Mouse (Mus musculus): ENCODE measurements around the gene Mef2b. TPM values are rescaled to one million over a fixed set of nuclear protein-coding genes. Genes with fewer than 3 reads are reported as not detected.
A peak's percentile ranks its signal among the peaks of the same experiment; 100 is the strongest.

The Mef2b gene
- total and polyA plus RNA-seq, 3 experiments: 60.1 to 232 (median 168) TPM

DNA sequence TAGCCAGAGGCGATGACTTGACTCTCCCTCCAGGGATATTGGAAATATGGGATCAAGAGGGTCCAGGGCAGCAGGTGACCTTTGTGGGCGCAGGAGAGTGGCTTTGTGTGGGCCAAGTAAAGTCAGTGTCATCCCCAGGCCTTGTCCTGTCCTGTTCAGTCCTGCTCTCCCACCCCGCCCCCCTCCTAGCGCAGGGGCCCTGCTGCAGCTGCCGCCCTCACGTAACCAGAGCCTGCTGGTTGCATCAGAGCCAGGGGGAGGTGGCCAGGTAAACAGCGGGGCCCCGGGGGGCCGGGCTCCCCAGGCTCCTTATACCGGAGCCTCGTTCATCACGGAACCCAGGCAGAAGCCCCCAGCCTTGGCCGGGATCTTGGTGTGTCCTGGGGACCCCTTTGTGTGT lies 10.6 kb downstream of the Mef2b start:
- H3K79me2 ChIP-seq (replicated peaks; ENCODE audit: control insufficient read depth, extremely low read depth, insufficient read depth, poor library complexity, severe bottlenecking): peaks cover 26% of the 10 kb centered on the region
- in situ Hi-C loops (cut with MboI; ENCODE audit: low pct_ligation_motif_present, low pct_unique_long_range_greater_than_20kb, low sequenced_read_pairs): no loop called here
- peak overlapping the region in 1 of 3 experiments; percentile 21 for H3K4me3 ChIP-seq (replicated peaks in 1 of 3; ENCODE audit: low read depth in 2 of 3, low read length in 2 of 3, poor library complexity in 1 of 3)
- peak overlapping the region; percentile 25 for H3K4me2 ChIP-seq (ENCODE audit: insufficient read depth, low read depth, poor library complexity, severe bottlenecking)
- H3K9ac ChIP-seq (ENCODE audit: insufficient read depth, low read depth): peak overlapping the region; percentile 58
- TF ChIP-seq HCFC1 (IDR thresholded peaks at IDR 0.05; ENCODE audit: low read depth, low read length) (peak; percentile 45; the same call in 1 of the 2 replicates), ETS1 (conservative IDR thresholded peaks at IDR 0.05; ENCODE audit: low read depth, low read length) (peak; percentile 67), EP300 (IDR thresholded peaks at IDR 0.05; ENCODE audit: low read length) (peak; percentile 50; the same call in 1 of the 2 replicates), MAX (IDR thresholded peaks at IDR 0.05; ENCODE audit: low read length) (0 out of 2 replicates have a peak, but pooled peaks have one; percentile 8), JUND (conservative IDR thresholded peaks at IDR 0.05; ENCODE audit: low read depth, low read length) (no peak), MAZ (IDR thresholded peaks at IDR 0.05; ENCODE audit: low read depth, low read length) (peak; percentile 89), GABPA (IDR thresholded peaks at IDR 0.05; ENCODE audit: insufficient replicate concordance, low read depth, low read length) (no peak), BHLHE40 (IDR thresholded peaks at IDR 0.05; ENCODE audit: low read depth, low read length) (peak; percentile 63), NRF1 (IDR thresholded peaks at IDR 0.05; ENCODE audit: low read depth, low read length) (0 out of 2 replicates have a peak, but pooled peaks have one; percentile 33), CHD2 (IDR thresholded peaks at IDR 0.05; ENCODE audit: low read length) (peak; percentile 82), ELF1 (IDR thresholded peaks at IDR 0.05; ENCODE audit: low read depth, low read length) (peak; percentile 59), MEF2A (IDR thresholded peaks at IDR 0.05; ENCODE audit: borderline replicate concordance, low read depth, low read length) (peak; percentile 66; the same call in 1 of the 2 replicates), TCF12 (IDR thresholded peaks at IDR 0.05; ENCODE audit: low read depth, low read length) (peak; percentile 96), IRF4 (IDR thresholded peaks at IDR 0.05; ENCODE audit: low read depth, low read length) (peak; percentile 77), MAFK (IDR thresholded peaks at IDR 0.05; ENCODE audit: insufficient replicate concordance, low read length) (no peak), SIN3A (IDR thresholded peaks at IDR 0.05; ENCODE audit: low read length) (no peak)
- peak; percentile 71 for DNase-seq (ENCODE audit: extremely low read depth)
- H3K4me1 ChIP-seq (ENCODE audit: control insufficient read depth in 1 of 2, insufficient read depth in 2 of 2): peaks cover 53 to 70% of the 10 kb centered on the region in 2 experiments
- peak overlapping the region; percentile 75 for H3K27ac ChIP-seq (ENCODE audit: insufficient read depth, low read depth)
- peaks cover 5% of the 10 kb centered on the region for H3K9me3 ChIP-seq (replicated peaks; ENCODE audit: low read length)
- dilution Hi-C loops (cut with MboI; ENCODE audit: extremely low pct_ligation_motif_present, extremely low pct_unique_long_range_greater_than_20kb, low sequenced_read_pairs): no loop called here
- H3K36me3 ChIP-seq (replicated peaks in 1 of 2; ENCODE audit: control insufficient read depth in 1 of 2, insufficient read depth in 1 of 2, low read length in 1 of 2): peaks cover 11 to 27% of the 10 kb centered on the region in 2 experiments
- H3K27me3 ChIP-seq (replicated peaks): no peaks in the 10 kb centered on the region

DNA sequence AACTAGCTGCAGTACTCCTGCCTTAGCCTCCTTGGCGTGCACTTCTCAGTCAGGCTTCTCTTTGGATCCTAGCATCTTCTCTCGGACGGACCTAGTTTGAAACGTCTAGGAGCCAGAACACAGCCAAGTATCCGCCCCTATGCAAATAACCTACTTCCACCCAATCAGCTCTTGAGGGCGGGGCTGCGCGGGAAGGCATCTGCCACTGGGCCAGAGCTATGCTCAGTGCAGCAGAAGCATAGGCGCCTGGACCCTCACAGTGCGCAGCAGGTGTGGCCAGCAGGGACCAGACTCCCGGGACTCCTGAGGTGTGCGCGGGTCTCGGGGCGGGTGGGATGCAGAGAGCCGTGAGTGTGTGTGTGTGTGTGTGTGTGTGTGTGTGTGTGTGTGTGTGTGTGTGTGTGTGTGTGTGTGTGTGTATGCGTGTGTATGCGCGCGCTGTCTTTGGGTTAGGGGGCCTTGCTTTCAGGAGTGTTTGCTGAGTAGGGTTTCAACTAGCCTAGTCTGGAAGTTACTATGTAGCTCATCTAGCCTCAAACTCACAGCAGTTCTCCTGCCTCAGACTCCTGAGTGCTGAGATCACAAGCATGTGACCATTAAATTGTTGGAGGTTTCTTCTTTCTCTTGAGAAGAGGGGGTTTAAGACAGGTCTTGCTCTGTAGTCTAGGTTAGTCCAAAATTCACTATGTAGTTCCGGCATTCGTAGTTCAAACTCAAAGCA lies 13.2 kb downstream of the Mef2b start:
- H3K27ac ChIP-seq (ENCODE audit: insufficient read depth, low read depth): peak overlapping the region; percentile 76
- dilution Hi-C loops (cut with MboI; ENCODE audit: extremely low pct_ligation_motif_present, extremely low pct_unique_long_range_greater_than_20kb, low sequenced_read_pairs) (no loop called here), in situ Hi-C loops (cut with MboI; ENCODE audit: low pct_ligation_motif_present, low pct_unique_long_range_greater_than_20kb, low sequenced_read_pairs) (no loop called here)
- peak overlapping the region; percentile 66 to 90 (median 68) for H3K4me3 ChIP-seq (replicated peaks in 1 of 3; ENCODE audit: low read depth in 2 of 3, low read length in 2 of 3, poor library complexity in 1 of 3)
- H3K79me2 ChIP-seq (replicated peaks; ENCODE audit: control insufficient read depth, extremely low read depth, insufficient read depth, poor library complexity, severe bottlenecking): peaks cover 51% of the 10 kb centered on the region
- DNase-seq (ENCODE audit: extremely low read depth): peak; percentile 96
- peaks cover 25 to 31% of the 10 kb centered on the region in 2 experiments for H3K36me3 ChIP-seq (replicated peaks in 1 of 2; ENCODE audit: control insufficient read depth in 1 of 2, insufficient read depth in 1 of 2, low read length in 1 of 2)
- H3K9ac ChIP-seq (ENCODE audit: insufficient read depth, low read depth): peak overlapping the region; percentile 92
- no peaks in the 10 kb centered on the region for H3K27me3 ChIP-seq (replicated peaks)
- H3K4me1 ChIP-seq (ENCODE audit: control insufficient read depth in 1 of 2, insufficient read depth in 2 of 2): peaks cover 41 to 59% of the 10 kb centered on the region in 2 experiments
- peak overlapping the region; percentile 64 for H3K4me2 ChIP-seq (ENCODE audit: insufficient read depth, low read depth, poor library complexity, severe bottlenecking)
- peaks cover 5% of the 10 kb centered on the region for H3K9me3 ChIP-seq (replicated peaks; ENCODE audit: low read length)
- TF ChIP-seq E2F4 (IDR thresholded peaks at IDR 0.05; ENCODE audit: insufficient replicate concordance, low read depth, low read length): peak; percentile 94; the same call in 1 of the 2 replicates
- TF ChIP-seq MEF2A (IDR thresholded peaks at IDR 0.05; ENCODE audit: borderline replicate concordance, low read depth, low read length): peak; percentile 60; the same call in 1 of the 2 replicates
- TF ChIP-seq KAT2A (IDR thresholded peaks at IDR 0.05; ENCODE audit: insufficient replicate concordance, low read length): 0 out of 2 replicates have a peak, but pooled peaks have one; percentile 30
- TF ChIP-seq ELF1 (IDR thresholded peaks at IDR 0.05; ENCODE audit: low read depth, low read length): 0 out of 2 replicates have a peak, but pooled peaks have one; percentile 45
- peak; percentile 74 for TF ChIP-seq NRF1 (IDR thresholded peaks at IDR 0.05; ENCODE audit: low read depth, low read length)
- TF ChIP-seq USF2 (conservative IDR thresholded peaks at IDR 0.05; ENCODE audit: low read depth, low read length): no peak
- TF ChIP-seq MAX (IDR thresholded peaks at IDR 0.05; ENCODE audit: low read length): peak; percentile 55
- TF ChIP-seq MXI1 (IDR thresholded peaks at IDR 0.05; ENCODE audit: low read depth, low read length): peak; percentile 80
- TF ChIP-seq IRF4 (IDR thresholded peaks at IDR 0.05; ENCODE audit: low read depth, low read length): peak; percentile 72
- no peak for TF ChIP-seq ZC3H11A (IDR thresholded peaks at IDR 0.05; ENCODE audit: low read depth, low read length)
- peak; percentile 32; the same call in 1 of the 2 replicates for TF ChIP-seq CHD2 (IDR thresholded peaks at IDR 0.05; ENCODE audit: low read length)
- no peak for TF ChIP-seq EP300 (IDR thresholded peaks at IDR 0.05; ENCODE audit: low read length)
- 0 out of 2 replicates have a peak, but pooled peaks have one; percentile 36 for TF ChIP-seq MYC (IDR thresholded peaks at IDR 0.05; ENCODE audit: low read depth, low read length)
- no peak for TF ChIP-seq RCOR1 (conservative IDR thresholded peaks at IDR 0.05; ENCODE audit: low read depth, low read length)
- no peak for TF ChIP-seq UBTF (IDR thresholded peaks at IDR 0.05; ENCODE audit: low read depth, low read length)
- TF ChIP-seq JUN (IDR thresholded peaks at IDR 0.05; ENCODE audit: insufficient read depth, low read depth, low read length): no peak
- peak; percentile 99 for TF ChIP-seq NELFE (IDR thresholded peaks at IDR 0.05; ENCODE audit: low read depth, low read length)
- peak; percentile 46; the same call in 1 of the 2 replicates for TF ChIP-seq ETS1 (conservative IDR thresholded peaks at IDR 0.05; ENCODE audit: low read depth, low read length)
- peak; percentile 99 for TF ChIP-seq ZMIZ1 (IDR thresholded peaks at IDR 0.05; ENCODE audit: low read depth, low read length)
- no peak for TF ChIP-seq MAFK (IDR thresholded peaks at IDR 0.05; ENCODE audit: insufficient replicate concordance, low read length)
